ENCODE assay signal across 14 mouse cellular contexts in the genomic region with DNA sequence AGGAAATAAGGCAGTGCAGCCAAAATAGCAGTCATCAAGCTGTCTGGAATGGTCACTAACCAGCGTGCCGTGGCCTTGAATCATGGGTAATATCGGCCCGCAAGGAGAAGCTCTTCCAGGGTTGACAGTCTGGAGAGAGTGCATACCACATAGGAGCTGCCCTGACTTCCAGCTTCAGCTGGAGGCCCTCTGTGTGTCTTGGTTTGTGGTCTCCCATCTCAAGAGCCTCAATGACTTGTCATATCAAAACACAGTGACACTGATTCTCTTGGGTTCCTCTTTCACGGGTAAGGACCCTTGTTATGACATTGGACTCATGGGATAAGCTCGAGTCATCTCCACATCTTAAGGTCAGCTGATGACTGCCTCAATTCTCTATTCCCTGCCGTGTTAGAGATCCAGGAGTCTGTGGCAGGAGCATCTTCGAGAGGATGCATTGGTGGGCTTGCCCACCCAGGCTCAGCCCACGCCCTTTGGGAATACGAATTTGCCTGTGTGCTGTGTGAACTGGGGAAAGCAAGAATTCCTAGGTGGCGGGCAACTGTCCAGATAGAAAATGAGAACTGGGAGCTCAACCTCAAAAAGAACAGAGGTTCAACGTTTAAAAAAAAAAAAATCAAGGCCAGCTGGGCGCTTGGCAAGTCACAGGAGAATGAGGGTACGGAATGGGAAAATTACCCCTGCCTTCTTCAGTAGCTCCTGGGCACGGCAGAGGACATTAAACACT.
"Had no signal": no experiment of that assay in that cellular context is flagged by ENCODE, and none has a peak within 500 bp of the region (broad histone marks: within the 10 kb centered on the region; RNA-seq: fewer than 3 reads in every experiment).

No protein-coding gene starts in this region.

- H3K4me1 ChIP-seq: kidney, embryonic 15.5 days; limb, embryonic 12.5 days; liver, embryonic 13.5 days; lung, embryonic 15.5 days; midbrain, embryonic 13.5 days had no signal

- ATAC-seq: liver, postnatal 0 days; midbrain, embryonic 13.5 days had no signal

- H3K4me2 ChIP-seq: kidney, embryonic 15.5 days; limb, embryonic 12.5 days; liver, embryonic 13.5 days; lung, embryonic 15.5 days; midbrain, embryonic 13.5 days had no signal

- H3K27ac ChIP-seq: kidney, embryonic 15.5 days; limb, embryonic 12.5 days; liver, embryonic 13.5 days; lung, embryonic 15.5 days; macrophage; midbrain, embryonic 13.5 days; stomach, postnatal 0 days had no signal

- H3K9ac ChIP-seq: kidney, embryonic 15.5 days; limb, embryonic 12.5 days; liver, embryonic 13.5 days; liver, postnatal 0 days; lung, embryonic 15.5 days; midbrain, embryonic 13.5 days had no signal

- H3K36me3 ChIP-seq: kidney, embryonic 15.5 days; limb, embryonic 12.5 days; liver, embryonic 13.5 days; lung, embryonic 15.5 days; midbrain, embryonic 13.5 days had no signal

- H3K9me3 ChIP-seq: kidney, embryonic 15.5 days; limb, embryonic 12.5 days; liver, embryonic 13.5 days; lung, embryonic 15.5 days; midbrain, embryonic 13.5 days had no signal

- DNase-seq: kidney, adult 18-20 months; kidney, postnatal 14 days; layer of hippocampus, adult 9-11 months; liver; liver, embryonic 13.5 days; liver, postnatal 0 days; right cerebral cortex, postnatal 25 days; thymus, postnatal 4 days had no signal

- H3K27me3 ChIP-seq: kidney, embryonic 15.5 days; limb, embryonic 12.5 days; liver, embryonic 13.5 days; lung, embryonic 15.5 days; midbrain, embryonic 13.5 days had no signal

- H3K4me3 ChIP-seq: kidney, embryonic 15.5 days; limb, embryonic 12.5 days; liver, embryonic 13.5 days; lung, embryonic 15.5 days; midbrain, embryonic 13.5 days had no signal
